Mouse (Mus musculus) layer of hippocampus, postnatal 25 days (tissue): ENCODE results near the gene Card10. TPM values are rescaled to one million over a fixed set of nuclear protein-coding genes. Genes with fewer than 3 reads are reported as not detected.

Experiments used
- DNase-seq, 2 experiments: peaks; one replicate each; pipeline ENCODE4 v3.0.0; 2022; ENCODE audit warnings: mixed read lengths in 2 of 2, low spot score in 1 of 2; ENCODE audit errors: extremely low spot score in 1 of 2
- total RNA-seq, 2 experiments: library from RNA; stranded (reverse); gene quantifications; 2 replicates each; pipeline ENCODE4 v1.2.3; 2021

Card10 gene
- total RNA-seq, 2 experiments from 2014 or later = 5.0 to 5.5 TPM

DNA sequence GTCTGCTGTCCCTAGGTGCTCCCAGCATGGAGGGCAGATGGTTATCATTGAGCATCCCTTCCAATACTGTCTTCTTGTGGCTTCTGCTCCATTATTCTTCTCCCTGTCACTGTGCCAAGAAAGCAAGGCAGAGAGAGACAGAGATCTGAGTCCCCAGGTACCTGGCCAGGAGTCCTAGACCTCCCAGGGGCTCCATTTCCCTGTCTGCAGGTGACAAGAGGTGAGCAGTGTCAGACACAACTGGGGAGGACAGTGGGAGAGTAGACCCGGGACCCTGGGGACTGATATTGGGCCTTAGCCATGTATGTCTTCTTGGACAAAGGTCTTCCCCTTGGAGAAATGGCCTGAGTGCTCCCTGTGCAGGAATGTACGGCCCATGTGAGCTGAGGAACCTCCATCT lies 2.5 kb upstream of the Card10 start:
- DNase-seq = no peak

DNA sequence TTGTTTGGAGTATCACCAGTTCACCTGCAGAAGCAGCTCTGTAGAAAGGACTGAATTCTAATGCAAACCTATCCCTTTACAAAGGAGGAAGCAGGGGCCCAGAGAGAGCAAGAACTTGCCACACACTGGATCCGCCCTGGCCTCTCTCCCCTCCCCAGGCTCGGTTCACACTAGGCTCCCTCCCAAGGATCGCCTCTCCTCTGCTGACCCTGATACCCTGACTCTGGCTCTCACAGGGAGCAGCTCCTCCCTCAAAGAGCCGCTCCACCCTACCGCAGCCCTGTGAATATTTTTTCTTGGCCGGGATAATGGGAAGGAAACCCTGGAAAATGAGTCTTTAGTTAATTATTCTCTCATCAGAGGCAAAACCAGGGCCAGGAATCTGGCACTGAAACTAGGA lies 1.5 kb upstream of the Card10 start:
- DNase-seq = no peak

DNA sequence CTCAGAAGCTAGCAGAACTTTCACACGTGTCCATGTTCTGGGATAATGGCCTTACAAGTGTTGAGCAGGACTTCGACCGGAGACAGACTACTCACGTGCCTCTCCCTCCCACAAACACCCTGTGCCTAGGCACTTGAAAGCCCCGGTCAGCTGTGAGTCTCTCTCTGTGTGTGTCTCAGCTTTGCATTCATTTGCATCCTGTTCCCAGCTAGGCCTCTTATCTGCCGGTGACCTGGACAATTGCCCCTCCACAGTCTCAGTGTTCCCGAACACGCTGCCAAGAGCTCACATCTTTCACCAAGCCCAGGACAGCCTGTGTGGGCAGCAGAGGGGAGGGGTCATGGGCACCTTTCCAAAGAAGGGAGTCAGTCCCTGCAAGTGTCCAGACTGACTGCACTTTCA lies 658 bp upstream of the Card10 start:
- DNase-seq = no peak

DNA sequence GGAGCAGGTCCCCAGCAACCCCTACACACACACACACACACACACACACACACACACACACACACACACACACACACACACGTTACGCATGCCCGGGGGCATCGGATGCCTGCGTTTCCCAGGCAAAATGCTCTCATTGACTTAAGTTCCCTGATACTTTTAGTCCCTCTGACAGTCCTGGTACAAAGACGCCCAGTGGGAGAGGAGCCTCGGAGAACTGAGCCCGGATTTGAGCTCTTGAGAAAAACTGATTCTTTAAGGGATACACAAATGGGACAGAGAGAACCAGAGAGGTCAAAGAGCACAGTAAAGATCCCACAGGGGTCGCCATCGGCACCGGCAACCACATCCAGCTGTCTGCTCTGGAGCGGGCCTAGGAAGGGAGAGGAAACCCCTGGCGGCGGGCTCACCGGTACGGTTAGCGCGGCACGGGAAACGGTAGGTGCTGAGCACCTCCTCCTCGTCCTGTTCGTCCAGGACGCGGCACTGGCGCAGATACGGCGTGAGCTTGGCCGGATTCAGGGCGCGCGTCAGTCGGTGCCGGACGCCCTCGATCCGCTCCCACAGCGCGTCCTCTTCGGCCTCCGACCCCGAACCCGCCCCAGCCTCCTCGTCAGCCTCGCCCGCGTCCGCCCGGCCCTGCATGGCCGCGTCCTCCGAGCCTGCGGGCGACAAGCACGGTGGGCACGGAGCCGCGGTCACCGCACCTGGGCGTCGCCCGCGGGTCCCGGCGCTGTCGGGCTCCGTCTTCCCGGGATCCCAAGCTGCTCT lies 686 bp downstream of the Card10 start:
- DNase-seq = no peak

DNA sequence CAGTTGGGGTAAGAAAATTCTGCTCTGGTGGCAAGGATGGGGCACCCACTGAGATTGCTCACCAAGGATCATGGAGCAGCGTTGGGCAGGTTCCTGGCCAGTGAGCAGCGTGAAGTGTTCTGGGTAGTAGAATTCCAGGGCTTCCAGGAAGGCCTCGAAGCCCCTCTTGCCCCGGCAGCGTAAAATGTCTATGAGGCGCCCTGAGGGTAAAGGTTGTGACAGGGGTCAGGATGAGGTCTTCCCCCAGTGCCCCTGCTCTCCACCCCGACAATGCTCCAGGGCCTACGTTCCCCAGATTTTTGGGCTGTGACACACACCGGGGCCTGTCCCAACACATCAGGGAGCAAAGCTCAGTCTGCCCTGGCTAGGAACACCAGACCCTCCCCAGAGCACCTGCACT lies 1.3 kb downstream of the Card10 start:
- no peak for DNase-seq

DNA sequence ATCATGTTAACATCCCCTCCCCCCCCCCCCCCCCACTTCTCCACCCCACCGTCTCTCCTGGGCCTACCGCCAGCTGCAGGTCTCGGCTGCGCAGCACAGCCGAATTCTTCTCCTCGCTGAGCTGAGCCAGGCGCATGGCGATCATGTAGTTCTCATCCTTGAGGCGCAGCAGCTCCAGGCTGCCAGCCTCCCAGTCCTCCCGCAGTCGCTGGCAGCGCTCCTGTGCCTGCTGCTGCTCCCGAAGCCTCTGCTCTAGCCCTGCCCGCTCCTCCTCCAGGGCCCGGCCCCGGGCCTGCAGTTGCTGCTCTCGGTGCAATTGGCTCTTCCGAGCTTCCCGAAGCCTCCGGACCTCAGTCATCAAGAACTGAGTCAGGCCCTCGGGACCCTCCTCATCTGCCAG lies 3.8 kb downstream of the Card10 start:
- peak in 1 of 2 experiments; percentile 29 for DNase-seq

DNA sequence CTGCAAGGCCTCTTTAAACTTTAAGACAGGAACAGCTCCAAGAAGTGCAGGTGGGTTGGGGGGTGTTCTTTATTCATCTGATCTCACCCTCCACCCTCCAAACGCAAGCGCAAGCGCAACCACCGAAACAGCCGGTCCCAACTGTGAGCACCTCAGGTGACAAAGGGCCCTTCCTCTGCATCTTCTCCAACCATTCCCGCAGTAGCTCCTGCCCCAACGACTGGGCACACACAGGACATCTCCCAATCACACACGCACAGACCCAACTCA lies 5.8 kb downstream of the Card10 start:
- DNase-seq = no peak

DNA sequence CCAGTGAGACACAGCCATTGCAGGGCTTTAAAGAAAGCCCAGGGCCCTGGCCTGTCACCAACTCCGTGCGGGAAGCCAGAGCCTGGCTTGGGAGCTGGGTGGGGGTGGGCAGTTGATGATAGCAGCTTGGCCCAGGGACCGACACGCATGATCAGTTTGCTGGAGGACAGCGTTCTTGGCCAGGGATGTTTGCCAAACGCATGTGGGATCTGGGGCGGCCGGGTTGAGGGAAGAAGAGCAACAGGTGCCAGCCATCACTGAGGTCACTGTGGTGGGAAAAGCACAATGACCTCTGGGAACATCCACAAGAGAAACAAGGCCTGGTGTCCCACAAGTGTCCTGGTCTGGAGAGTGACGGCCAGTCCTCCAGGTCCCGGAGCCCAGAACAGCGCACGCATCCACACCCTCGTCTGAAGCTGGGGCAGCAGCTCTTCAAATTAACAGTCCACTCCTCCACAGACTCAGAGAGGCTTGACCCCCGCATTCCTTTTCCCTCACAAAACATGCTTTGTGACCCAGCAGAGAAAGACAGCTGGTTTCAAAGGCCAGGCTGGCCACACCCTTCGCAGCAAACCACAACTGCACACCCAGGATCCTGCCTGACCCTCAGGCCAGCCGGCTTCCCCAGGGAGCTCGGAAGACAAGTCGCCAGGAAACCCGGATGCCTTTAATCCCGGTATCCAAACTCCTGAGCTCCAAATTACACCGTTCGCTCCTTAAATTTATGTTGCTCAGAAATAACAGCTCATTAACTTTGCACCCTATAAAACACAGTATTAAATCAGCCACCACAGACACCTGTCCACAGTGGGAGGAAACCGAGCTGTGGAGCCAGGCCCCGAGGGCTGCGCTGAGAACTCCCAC lies 6.4 kb downstream of the Card10 start:
- no peak for DNase-seq

DNA sequence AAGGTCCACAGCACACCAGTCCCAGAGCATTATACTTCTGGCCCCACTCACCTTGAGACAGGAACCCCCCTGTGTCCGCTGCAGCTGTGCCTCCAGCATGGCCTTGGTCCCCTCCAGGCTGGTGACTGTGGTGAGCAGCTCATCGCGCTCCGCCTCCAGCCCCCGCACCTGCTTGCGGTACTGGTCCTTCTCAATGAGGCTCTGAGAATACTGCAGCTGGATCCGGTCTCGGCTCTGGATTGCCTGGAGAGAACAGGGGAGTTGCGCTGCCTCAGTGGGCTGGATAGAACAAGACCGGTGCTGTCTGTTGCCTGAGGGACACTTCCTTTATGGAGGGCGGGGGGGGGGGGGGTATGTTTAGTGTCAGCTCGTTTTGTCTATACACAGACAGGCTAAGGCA lies 11.9 kb downstream of the Card10 start:
- DNase-seq = no peak

DNA sequence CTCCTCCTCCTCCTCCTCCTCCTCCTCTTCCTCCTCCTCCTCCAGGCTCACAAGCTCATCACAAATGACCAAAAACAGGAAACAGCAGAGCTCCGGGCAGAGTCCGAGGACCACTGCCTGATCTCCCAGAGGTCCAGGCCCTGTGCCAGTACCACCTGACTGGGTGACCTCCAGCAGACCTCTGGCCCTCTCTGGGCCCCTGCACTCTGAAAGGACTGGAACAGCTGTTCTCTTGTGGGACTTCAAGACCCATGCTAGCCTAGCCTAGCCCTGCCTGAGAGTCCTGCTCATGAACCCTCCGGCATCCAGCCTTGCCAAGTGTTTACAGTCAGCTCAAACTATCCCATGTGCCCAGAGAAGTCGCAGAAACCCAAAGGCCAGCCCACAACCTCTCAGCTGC lies 12.4 kb downstream of the Card10 start:
- DNase-seq = no peak

DNA sequence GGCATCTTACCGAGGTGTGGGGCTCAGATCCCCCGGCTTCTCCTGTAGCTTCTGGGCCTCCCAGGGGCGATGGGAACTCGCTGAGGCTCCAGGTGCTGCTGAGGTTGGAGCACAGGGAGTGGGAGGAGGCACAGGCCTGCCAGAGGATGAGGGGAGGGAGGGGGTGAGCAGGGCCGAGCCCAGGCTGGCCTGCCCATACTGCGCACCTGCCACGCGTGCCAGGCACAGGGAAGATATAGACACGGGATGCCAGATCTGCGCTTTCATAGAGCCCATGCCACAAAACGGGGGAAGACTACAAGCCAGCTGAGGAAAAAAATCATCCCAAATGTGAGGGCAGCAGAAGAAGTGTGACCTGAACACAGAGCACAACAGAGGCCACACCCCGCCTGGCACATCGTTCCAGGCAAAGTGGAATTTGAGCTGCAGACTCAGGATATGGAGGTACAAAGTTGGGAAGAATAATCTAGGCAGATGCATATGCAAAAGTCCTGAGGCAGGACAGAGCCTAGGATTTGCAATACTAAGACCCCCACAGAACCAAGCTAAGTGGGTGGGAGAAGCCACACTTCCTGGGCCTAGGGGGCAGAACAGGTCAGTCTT lies 13.0 kb downstream of the Card10 start:
- no peak for DNase-seq

DNA sequence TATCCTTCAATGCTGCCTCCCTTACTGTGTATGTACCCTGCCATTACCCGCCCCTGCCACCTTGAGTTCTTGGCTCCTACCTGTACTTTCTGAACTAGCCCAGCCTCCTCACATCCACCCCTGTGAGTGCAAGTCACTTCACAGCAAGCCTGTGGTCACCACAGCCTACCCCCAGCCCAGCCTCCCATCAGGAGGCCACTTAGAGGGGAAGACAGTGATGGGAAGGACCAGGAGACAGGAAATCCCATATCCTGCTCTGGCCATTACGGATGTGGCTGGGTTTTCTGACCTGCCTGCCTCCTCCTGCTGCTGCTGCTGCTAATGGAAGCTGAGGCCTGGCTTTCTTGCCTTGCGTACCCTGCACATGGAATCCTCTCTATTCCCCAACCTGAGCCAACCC lies 14.8 kb downstream of the Card10 start:
- DNase-seq = no peak

DNA sequence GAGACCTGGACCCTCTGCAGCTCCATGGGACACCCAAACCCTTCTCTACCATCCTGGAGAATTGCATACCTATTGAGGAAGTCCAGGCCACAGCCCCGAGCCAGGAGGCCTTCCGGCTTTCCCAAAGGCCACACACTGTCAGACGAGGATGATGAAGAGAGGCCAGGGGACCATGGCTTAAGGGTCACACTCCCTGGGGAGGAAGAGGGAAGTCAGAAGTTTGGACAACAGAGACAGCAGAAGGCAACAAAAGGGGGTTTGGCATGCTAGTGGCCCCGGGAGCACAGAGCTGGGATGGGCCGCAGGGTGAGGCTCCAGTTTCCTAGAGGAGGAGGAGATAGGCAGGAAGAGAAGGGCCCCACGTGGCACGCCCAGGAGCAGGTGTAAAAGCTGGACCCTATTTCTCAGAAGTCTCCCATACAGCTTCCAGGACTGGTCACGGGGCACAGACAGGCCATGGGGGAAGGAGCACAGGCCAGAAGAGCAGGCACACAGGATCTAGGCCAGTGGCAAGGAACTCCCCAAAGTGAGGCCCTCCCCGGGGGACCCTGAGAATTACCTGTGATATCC lies 15.5 kb downstream of the Card10 start:
- no peak for DNase-seq

DNA sequence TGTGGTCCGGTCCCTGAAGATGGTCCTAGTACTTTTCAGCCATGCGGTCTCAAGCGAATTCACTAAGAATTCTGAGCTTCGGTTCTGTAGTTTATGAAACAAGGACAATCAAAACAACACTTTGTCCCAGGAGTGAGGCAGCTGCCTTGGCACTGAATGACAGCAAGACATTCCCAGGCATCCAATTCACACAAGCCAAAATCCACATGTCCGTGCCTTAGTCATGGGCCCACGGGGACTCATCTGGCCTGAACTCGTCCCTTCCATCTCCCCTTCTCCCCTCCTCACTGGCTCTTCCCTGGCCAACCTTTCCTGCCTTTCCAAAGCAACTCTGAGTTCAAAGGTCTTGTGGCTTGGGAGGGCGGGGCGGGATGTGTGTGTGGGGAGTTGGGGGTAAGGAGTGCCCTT lies 16.4 kb downstream of the Card10 start:
- no peak for DNase-seq

DNA sequence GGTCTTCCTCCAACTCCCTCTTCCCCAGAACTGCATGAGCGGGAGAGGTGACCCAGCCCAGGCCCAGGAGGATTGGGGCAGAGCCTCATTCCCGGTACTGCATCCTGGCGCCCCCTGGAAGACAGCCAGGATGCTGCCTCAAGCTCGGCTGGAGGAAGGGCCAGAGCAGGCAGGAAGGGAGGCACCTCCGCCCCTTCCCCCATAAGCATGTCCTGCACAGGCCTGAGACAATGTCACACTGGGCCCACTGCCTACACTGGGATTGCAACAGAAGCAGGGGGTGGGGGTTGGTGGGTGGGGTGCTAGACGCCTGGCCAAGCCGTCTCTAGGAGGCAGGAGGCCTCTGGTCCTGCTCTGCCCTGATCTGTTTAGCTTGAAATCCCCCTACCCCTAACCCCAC lies 16.9 kb downstream of the Card10 start:
- DNase-seq = no peak

DNA sequence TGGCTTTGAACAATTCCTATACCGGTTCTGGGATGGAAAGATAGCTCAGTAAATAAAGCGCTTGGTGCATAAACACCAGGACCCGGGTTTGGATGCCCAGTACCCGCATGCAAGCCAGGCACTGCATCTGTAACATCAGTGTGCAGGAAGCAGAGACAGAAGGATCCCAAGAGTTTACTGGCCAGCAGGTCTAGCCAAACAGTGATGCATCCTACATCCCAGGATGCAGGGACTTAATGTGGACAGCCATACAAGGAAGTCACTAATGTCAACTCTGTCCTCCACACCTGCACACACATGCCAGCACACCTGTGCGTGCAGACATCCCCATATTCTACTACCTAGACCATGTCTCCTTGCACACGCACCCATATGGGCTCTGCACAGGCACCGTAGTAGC lies 17.6 kb downstream of the Card10 start:
- DNase-seq = no peak

DNA sequence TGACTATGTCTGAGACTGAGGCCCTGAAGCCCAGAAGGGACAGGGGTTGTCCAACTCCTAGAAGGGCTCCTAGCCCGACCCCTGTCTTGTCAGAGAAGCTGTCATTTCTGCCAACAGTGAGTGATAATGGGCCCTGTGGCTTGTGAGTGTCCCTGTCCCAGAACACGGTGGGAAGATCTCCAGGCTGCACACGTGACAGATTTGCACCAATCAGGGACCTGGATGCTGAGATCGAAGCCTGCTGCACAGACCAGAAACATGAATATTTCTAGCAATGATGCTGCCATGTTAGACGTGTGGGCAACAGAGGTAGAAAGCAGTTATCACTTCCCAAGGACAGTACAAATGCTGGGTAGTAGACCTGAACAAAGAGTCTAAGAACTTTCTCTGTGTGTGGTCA lies 18.3 kb downstream of the Card10 start:
- DNase-seq = no peak

DNA sequence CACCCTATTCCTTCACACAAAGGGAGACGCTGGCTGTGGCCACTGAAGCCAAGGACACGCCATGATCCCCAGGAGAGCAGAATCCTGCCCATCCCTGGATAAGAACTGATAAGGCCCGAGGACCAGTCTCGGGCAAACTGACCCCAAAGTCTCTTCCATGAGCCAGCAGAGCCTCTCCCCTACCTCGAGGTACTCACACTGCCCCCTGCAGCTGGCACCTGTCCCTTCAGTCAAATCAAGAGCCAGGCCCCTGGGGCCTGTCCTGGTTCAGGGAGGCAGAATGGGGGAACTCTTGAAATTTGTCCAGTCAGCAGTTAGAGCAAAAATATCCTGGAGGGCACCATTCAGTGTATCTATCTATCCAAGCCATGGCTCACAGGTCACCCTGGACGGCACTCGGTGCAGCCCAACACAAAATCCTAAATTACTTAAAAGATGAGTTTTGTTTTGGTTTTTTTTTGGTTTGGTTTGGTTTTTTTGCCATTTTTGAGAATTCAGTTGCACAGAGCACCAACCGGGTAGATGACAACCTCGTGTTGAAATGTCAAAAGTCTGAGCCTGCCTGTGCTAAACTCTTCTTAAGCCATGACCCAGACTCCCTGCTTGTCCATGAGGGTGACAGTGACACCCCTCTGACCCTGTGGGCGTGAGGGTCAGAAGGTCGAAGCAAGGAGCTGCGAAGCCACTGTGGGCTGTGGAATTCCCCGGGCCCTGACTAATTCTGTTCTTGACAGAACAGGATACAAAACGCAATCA lies 20.3 kb downstream of the Card10 start:
- no peak for DNase-seq

DNA sequence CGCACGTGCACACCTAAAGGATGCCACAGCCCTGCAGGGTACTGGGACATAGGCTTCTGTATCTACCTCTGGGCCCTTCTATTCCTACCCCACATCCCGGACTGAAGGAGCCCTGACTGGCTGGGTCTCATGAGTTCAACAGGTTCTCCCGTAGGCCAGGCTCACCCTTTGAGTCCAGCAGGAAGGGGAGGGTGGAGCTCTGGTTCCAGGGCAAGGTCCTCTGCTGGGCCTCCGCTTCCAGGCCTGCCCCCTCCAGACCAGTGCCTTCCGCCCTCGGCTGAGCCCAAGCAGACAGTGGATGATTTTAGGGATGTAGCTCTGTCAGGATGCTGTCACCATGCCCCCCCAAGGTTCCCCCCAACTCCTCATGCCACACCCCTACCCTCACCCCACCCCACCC lies 21.9 kb downstream of the Card10 start:
- no peak for DNase-seq

DNA sequence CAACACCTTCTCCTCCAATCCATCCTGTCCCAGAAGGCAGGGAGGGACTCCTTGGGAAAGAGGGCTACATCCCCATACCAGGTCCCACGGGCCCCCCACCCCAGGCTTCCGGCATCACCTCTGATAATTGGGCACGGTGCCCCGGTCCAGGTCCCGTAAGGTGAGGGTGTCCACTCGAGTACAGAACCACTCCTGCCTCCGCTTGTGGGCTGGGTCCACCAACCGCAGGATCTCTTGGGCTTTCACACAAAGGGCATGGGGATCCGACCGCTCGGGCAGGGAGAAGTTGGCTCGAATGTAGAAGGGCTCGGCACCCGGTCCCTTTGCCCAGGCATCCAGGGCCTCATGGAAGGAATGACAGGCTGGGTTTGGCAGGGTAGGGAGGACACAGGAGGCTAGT lies 22.5 kb downstream of the Card10 start:
- DNase-seq = no peak

DNA sequence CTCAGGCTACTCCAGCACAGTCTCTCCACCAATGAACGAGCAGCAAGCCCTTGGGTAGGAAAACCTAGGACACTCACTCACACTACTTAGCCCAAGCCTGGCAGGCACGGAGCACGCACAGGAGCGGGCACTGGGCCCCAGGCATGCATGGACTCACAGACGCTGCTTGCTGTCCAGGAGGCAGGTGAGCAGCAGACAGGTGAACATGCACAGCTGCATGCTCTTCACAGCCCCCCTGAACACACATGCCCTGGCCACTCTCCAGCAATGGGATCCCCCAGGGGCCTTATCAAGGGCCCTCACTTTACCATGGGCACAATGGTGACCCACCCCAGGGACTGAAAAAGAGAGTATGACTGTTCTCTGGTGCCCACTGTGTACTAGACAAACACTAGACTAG lies 23.2 kb downstream of the Card10 start:
- no peak for DNase-seq
